Mouse (Mus musculus) left cerebral cortex, adult 8-10 months (tissue): ENCODE results near the gene Ifit1bl1. TPM values are rescaled to one million over a fixed set of nuclear protein-coding genes. Genes with fewer than 3 reads are reported as not detected.
A peak's percentile ranks its signal among the peaks of the same experiment; 100 is the strongest.
"Not testable (repeated sequence)": the region's sequence is repeated elsewhere in the genome, so short reads cannot be mapped to it uniquely, and the experiment has no call there.

Experiments used
- DNase-seq, 2 experiments: peaks; one replicate each; pipeline ENCODE4 v3.0.0; 2022; ENCODE audit warnings: low spot score in 2 of 2
- total RNA-seq, 4 experiments: library from RNA; stranded (reverse); gene quantifications; 2 replicates each; pipeline ENCODE4 v1.2.4; 2022

Ifit1bl1 gene
- total RNA-seq, 4 experiments from 2014 or later = 1.7 to 2.4 (median 2.1) TPM

DNA sequence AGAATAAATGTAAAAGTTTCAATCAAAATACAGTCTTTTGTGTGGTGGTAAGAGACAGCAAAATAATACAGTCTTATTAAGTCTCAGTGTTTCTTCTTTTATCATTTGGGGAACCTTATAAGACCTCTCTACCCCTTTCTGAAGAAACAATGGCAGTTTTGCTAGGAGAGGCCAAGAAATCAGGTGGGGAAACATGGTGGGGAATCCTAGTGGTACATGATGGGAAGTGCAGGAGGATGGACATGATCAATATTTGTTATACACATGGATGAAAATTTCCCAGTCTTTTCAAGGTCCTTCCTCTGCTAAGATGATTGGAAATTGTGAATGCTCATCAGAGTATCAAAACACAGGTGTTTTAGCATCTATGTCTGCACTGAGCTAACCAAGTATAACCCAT lies 12.8 kb downstream of the Ifit1bl1 start:
- no peak for DNase-seq

DNA sequence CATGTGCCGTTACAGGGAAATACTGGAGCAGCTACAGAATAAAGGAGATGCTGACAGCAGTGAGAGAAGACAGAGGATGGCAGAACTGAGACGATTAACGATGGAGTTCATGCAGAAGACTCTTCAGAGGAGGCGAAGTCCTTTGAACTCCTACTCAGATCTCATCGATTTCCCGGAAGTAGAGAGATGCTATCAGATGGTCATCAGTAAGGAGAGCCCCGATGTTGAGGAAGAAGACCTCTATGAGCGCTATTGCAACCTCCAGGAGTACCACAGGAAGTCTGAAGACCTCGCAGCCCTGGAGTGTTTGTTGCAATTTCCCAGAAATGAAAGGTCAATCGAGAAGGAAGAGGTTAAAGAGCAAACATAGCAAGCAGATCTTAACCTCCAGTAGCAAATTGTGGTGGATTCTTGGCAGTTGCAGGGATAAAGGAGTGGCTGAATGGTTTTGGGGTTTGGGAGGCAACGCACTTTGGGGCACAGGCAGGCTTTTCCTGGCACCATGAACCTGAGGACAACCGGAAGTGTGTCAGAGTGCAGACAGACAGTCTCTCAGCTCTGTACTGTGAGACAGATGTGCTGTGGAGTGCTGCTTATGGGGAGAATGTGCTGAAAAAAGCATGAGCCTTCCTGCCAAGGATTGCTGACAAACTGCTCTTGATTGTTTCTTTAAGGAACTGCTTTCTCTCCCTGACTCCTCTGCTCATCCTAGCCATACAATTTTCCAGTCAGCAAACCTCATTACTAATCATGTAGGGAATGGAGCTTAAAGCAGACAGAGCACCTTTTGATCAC lies 13.7 kb downstream of the Ifit1bl1 start:
- not testable (repeated sequence) for DNase-seq

DNA sequence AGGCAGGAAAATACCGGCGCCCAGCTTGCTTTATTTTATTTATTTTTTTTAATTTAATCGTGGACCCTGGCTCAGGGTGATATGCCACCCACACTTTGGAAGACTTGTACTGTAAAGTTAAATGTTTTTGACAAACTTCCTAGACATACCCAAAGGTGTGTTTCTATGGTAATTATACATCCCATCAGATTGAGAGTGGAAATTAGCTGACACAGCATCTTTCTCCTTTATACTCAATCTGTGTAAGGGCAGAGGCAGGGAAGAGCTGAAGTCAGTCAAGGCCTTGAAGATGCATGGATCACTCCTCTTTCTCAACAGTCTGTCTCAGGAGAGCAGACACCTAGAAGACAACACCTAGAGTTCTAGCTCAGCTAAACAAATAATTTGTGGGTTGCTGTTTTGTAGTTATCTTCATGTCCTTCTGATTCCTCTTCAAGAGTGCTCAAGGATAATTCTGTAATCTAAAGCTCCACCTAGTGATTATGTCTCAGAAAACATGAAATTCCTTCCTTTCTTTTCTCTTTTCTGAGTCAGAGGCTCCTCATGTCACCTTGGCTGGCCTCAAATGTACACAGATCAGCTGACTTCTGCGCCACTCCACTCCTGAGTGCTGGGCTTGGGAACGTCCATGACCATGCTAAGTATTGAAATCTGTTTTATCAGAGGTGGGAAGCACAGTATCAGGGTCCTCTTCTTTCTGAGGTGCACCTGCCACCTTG lies 15.9 kb downstream of the Ifit1bl1 start:
- DNase-seq = not testable (repeated sequence)

DNA sequence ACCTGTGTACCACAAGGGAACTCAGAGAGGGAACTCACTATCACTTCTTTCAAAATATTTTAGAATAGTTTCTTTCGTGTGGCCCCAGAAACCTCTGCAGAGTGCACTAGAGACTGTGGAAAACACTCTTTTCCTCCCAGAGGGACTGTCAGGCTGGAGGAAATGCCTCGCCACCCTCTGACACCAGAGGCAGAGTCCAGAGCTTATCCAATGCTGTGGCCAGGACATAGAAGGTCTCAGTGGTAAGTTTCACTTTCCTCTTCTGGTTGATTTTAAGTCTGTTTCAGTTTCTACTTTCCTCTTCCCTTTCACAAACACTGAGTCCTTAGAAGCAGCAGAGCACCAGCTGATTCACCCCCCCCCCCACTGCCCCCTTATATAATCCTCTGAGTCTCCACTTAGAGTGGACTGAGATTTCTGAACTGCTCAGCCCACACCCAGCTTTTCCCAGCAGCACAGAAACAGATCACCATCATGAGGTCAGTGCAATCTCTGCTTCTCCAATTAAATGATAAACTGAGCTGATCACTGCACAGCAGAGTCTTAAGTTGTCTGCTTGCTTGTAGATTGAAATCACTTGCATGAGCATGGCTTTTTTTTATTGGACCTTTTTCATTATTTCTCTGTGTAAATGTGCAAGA lies 18.5 kb downstream of the Ifit1bl1 start, which contains the start of gene Ifit3:
TSS of gene Ifit3 (plus strand) at position 406 of the 641 bp plus-strand sequence.
- DNase-seq = not testable (repeated sequence)

DNA sequence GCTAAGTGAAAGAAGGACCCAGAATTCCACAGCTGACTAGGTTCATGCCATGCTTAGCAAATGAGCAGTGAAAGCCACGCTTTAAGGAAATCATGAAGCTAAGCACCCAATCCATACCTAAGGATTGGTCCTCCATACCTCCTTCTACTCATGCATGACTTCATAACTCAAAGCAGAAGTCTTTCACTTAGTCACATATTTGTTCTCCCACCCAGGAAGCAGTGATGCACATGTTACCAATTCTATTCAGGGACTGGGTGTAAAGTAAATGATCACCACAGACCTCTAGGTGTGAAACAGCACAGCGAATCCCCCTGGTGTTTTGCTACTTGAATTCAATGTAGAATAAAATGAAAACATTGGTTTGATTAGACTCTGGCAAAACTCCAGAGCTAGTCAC lies 19.1 kb downstream of the Ifit1bl1 start:
- DNase-seq = not testable (repeated sequence)

DNA sequence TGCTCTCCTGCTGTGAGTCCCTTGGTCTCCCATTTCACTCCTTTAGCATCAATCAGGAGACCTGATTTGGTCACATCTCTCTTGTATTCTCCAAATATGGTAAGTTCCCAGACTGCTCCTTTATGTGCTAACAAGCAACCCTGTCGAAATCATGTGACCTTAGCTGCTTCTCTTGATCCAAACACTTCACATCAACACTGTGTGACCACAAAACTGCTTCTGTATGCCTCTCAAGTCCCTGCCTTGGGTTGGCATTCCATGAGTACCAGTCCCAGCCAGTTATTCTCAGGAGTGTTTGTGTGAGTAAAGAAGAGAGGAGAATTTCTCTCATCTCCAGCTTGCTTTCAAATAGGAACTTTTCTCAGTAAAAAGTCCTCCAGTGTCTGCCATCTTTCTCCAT lies 24.6 kb downstream of the Ifit1bl1 start:
- DNase-seq = no peak

DNA sequence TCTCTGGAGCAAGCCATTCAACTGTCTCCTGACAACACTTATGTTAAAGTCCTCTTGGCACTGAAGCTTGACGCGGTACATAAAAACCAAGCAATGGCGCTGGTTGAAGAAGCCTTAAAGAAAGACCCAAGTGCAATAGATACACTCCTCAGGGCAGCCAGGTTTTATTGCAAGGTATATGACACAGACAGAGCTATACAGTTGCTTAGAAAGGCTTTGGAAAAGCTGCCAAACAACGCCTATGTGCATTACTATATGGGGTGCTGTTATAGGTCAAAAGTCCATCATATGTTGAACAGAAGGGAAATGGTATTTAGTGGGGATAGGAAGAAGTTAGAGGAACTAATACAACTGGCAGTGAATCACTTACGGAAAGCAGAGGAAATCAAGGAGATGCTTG lies 28.1 kb downstream of the Ifit1bl1 start:
- DNase-seq = no peak

DNA sequence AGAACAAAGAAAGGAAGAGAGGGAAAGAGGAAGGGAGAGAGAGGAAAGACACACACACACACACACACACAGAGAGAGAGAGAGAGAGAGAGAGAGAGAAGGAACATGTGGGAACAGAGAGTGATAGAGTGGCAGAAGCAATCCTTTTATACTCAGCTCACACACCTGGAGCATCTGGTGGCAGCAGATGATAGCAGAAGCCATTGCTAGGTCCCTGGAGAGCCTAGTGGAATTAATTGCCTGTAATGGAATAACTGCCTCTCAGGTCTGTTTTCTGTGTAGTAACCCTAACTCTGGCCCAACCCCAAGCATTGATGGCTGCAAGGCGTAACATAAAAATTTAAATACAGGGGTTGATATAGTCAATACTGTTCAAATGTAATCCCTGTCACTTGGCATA lies 30.7 kb downstream of the Ifit1bl1 start:
- DNase-seq = no peak

DNA sequence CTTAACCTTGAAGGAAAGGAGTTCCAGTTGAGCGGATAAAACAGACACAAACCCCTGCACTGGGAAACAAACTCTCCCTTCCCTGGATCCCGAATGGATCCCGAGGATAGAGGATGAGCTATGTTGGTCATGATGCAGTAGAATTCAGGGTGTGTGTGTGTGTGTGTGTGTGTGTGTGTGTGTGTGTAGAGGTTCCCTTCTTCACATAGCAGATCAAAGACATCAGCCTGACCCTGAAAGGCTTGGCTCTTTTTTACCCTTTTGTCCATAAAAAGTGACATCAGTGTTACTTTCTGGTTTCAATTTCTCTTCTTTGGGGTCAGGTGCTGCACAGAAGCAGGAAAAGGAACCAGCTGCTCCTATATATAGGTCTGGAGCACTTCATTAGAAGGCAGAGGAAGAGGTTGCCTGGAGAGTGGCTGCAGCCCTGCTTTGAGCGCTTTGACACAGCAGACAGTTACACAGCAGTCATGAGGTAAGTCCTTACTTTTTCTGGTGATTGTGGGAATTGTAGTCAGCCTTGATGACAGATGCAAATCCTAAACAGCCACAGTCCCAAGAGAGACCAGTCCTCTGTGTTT lies 31.8 kb downstream of the Ifit1bl1 start:
- DNase-seq = no peak

DNA sequence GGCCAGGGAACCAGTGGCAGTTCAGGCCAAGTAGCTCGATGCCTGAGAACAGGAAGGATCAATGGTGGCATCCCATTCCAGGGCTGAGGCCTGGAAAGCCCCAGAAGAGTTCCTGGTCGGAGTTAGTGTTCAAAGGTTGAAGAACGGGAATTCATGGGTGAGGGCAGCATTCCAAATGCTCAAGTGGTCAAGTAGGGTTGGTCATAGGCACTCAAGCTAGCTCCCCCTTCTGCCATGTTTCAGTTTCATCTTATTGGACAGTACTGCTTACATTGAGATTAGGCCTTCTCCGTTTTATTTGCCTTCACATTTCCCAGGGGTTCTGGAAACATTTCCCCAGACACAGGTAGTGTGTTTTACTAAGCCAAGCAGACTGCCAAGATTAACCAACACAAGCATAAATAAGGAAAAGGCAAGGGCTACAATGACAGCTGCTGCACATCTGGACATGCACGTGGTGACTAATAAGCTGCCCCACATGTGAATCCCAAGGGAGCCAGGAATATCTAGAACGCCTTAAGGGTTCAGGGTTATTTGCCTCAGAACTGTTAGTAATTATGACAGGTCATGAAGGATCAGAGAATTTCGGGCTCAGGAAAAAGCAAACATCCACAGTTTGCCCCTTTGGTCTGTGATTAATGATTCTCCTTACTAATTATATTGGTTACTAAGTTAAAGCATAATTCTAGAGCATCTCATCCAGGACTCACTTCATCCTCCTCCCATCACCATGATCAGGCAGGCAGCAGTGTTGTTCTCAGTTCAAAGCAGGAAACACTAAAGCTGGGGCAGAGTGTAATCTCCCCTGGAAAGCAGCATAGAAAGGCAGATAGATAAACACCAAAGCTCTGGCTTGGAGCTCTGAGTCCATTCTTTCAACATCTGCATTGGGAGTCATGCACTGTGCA lies 32.5 kb downstream of the Ifit1bl1 start:
- no peak for DNase-seq

DNA sequence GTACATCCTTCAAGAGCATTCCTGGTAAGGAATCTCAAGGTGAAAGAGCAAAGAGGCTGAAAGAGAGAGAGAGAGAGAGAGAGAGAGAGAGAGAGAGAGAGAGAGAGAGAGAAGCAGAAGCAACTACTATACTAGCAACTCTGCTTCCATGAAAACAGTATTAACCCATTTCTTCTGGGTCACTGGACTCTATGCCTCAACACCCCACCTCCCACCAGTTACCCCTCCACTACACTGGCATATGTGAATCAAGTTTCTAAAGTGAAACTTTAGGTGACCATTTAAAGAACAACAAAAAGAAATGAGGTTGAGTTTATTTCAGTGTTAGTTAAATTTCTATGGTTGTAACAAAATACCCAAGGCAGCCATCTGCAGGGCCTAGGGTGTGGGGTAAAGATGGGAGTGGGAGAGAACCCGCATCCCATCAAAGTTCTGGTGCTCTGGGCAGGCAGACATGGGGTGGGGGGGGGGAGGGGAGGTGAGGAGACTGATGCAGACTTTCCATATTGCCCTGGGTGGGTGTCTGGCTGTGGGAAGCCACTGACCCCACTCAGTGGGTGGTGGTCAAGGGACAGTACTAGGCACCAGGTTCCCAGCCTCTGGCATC lies 35.5 kb downstream of the Ifit1bl1 start:
- no peak for DNase-seq

DNA sequence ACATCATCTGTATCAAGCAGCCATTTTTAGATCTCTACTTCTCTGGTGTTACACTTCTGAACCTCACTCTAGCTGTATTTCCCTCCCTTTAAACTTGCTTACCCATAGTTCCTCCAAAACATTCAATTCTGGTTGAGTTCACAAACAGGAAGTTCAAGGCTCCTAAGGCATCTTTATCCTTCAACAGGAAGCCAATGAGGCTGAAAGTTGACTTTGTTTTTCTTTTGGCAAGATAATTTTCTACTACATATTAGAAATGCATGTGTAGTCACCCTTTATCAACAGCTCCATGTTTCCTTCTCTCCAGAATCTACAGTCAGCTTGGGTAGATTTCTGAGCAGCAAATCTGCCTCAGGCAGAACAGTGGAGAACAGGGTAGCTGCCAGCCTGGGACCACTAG lies 39.2 kb downstream of the Ifit1bl1 start:
- no peak for DNase-seq

DNA sequence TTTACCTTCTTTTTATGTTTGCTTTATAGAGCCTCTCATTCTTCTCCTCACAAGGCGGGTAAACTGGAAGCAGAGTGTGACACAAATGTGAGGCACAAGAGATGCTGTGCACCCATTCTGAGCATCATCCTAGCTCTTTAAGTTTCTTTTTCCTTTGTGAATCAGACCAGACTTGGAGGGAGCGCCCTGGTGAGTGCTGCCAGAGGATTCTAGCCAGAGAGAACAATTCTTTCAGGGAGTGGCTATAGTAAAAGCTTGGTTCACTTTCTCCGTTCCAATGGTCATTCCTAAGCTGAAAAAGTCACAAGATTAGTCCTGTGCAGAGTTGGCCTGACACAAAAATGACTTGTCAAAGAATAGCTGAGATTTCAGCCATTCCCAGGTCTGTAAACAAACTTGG lies 45.1 kb downstream of the Ifit1bl1 start:
- DNase-seq = no peak

DNA sequence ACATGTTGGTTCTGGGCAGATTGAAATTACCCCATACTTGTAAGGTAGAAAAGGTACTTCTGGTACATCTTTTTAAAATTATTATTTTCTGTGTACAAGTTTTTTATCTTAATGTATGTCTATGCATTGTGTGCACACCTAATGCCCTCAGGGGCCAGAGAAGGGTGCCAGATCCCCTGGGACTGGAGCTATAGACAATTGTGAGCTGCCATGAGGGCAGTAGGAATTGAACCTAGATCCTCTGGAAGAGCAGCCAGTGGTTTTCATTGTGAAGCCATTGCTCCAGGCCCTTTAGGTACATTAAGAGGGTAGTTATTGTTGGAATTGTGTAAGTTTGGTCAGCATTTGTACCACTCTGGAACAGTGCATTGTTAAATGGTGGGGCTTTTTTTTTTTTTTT lies 47.7 kb downstream of the Ifit1bl1 start:
- DNase-seq = no peak

DNA sequence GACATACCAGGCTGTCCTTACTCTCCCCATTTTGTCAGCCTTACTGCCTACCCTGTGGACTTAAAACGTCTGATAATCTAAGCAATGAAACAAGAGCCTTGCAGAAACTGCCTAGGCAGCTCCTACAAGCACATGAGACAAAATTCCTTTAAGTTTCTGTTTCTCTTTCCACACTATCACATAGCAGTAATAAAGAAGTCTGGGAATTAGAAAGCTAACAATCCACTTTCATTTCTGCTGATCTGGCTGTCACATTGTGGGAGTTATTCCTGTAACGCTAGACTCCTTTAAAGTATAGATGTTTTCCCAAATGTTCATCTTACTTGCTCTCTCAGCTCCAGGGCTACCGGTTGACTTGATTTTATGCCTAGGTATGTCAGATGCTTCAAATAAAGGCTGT lies 48.2 kb downstream of the Ifit1bl1 start:
- no peak for DNase-seq

DNA sequence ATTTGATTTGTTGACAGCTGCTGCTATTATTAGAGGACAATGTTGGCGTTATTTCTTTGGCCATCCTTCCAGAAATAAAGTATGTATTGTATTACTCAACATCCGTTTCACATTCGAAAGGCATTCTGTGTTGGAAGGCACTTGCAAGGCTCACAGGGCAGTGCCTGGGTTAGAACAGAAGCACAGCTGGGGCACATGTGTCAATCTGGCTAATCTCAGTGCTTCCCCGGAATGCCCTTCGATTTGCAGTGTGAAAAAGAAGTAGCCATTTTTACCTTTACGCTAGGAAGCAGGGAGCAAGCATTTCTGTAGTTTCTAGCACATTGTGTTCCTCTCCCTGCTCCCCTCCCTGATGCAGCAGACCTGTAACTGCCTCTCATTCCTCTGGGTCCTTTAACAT lies 48.7 kb downstream of the Ifit1bl1 start:
- DNase-seq = no peak

DNA sequence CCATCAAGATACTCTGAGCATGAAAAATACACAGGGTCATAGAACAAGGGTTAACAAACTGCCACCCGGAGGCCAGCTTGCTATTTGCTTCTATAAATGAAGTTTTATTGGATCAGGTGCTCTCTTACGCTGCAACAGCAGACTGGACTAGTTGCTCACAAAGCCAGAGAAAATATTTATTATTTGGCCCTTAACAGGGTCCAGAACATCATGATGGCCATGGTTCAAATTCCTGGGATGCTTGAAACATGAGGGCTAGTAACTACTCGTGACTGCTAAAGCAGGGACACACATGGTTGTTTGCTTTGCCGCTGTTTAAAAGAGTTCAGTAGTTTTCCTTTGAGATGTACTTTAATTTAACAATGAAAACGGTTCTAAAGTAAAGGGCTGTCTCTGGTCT lies 49.8 kb downstream of the Ifit1bl1 start:
- no peak for DNase-seq

DNA sequence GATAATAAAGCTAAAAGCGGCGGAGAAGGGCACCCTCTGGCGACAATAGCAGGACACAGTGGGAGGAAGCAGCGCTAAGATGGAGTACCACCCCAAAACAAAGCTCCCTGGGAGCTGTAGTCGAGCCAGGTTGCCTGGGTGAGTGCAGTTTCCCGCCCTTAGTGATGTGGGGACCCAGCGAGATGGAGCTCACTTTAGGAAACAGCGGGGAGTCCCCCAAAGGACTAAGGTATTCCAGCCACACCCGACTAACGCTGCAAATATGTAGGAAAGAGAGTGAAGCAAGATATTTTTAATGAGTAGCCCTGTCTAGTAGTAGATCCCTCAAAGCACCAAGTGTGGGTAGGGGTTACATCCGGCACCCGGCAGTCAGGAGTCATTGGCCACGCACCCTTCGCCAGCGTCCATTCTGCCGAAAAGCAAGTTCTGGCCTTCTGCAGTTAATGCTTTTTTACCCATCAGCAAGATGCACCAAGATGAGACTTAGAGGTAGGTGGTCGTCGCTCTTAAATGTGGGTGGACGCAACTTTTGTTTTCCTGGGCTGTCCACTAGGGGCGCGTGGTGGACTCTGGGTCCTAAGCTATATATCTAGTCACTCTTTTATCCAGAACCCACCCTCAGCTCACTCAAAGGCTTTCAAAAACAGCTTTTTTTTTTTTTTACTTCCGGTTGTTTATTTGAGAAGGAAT lies 51.1 kb downstream of the Ifit1bl1 start, which contains the start of gene Ifit2:
TSS of gene Ifit2 (plus strand) at position 161 of the 690 bp plus-strand sequence.
- DNase-seq = peak; percentile 26 to 61

DNA sequence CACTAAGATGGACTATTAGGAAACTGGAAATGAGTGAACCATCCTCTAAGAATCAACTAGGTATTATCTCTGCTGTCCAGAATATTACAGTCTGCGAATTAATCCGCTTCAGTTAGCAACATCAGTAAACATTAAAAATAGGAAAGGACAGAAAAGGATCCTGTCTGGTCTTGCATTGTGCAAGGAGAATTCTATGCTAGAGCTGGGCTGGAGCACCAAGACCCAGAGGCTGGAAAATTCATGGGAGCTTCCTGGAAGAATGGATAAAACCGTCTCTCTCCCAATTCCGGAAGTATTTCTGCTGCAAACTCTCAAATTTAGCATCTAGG lies 51.6 kb downstream of the Ifit1bl1 start:
- no peak for DNase-seq

DNA sequence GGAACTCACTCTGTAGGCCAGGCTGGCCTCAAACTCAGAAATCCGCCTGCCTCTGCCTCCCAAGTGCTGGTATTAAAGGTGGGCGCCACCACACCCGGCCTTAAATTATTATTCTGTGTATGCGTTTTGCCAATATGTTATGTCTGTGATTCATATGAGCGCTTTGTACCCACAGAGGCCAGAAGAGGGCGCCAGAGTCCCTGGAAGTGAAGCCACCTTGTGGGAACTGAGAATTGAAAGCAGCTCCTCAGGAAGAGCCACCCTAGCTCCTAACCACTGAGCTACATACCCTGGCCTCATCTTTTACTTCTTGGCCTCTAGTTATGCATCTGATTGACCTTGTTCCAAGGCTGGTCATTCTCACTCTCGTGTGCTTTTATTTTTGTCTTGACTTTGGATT lies 53.8 kb downstream of the Ifit1bl1 start:
- peak; percentile 18 to 61 for DNase-seq
